Mouse (Mus musculus): Measurements from ENCODE around the gene Slc17a7.

Gene Slc17a7

GRCm38 (mm10) chr7:45198435-45198834 lies 34.7 kb downstream of the Slc17a7 start:
- WGBS = 14% methylated on average over 5 of the region's 5 CpGs

- 49% methylated on average over 11 of the region's 11 CpGs for WGBS
These were observed 35.2 kb downstream of the Slc17a7 start for GRCm38 (mm10) chr7:45198961-45199360.

GRCm38 (mm10) chr7:45202654-45203053 lies 38.9 kb downstream of the Slc17a7 start:
- WGBS = 30% methylated on average over 10 of the region's 10 CpGs

GRCm38 (mm10) chr7:45204380-45205143 lies 40.8 kb downstream of the Slc17a7 start, which contains the start of gene Ccdc155:
Ccdc155 (minus strand) TSS chr7:45204892.
- WGBS = 7% methylated on average over 44 of the region's 44 CpGs

- 74% methylated on average over 6 of the region's 6 CpGs for WGBS
These were observed 44.5 kb downstream of the Slc17a7 start for GRCm38 (mm10) chr7:45208260-45208659.

- 77% methylated on average over 10 of the region's 10 CpGs for whole genome bisulfite sequencing
These were observed 47.3 kb downstream of the Slc17a7 start for GRCm38 (mm10) chr7:45211070-45211469.

- WGBS = 10% methylated on average over 17 of the region's 17 CpGs
These were observed 48.1 kb downstream of the Slc17a7 start, which contains the start of gene Dkkl1 for GRCm38 (mm10) chr7:45211851-45212251. Dkkl1 (minus strand) TSS chr7:45212147.

- WGBS = 82% methylated on average over 7 of the region's 7 CpGs
These were observed 48.6 kb downstream of the Slc17a7 start for GRCm38 (mm10) chr7:45212356-45212755.

GRCm38 (mm10) chr7:45213708-45214107 lies 50.0 kb downstream of the Slc17a7 start:
- WGBS = 81% methylated on average over 5 of the region's 5 CpGs

GRCm38 (mm10) chr7:45215673-45216441 lies 52.1 kb downstream of the Slc17a7 start, which contains the start of gene Tead2:
Tead2 (plus strand) TSS chr7:45215753.
- WGBS = 3% methylated on average over 55 of the region's 55 CpGs

GRCm38 (mm10) chr7:45216442-45217183 lies 52.9 kb downstream of the Slc17a7 start:
- 17% methylated on average over 13 of the region's 13 CpGs for WGBS

- 91% methylated on average over 2 of the region's 2 CpGs for WGBS
These were observed 57.9 kb downstream of the Slc17a7 start for GRCm38 (mm10) chr7:45221680-45222079.

- WGBS = 89% methylated on average over 7 of the region's 7 CpGs
These were observed 61.1 kb downstream of the Slc17a7 start for GRCm38 (mm10) chr7:45224826-45225225.
